Mouse (Mus musculus): ENCODE measurements around the gene Zbed6. TPM values are rescaled to one million over a fixed set of nuclear protein-coding genes. Genes with fewer than 3 reads are reported as not detected.

Gene Zbed6
- total RNA-seq, 1 experiment from 2014 or later, result 22.3 TPM

Other genes starting within 250 kb of the Zbed6 start
- gene Sox13, start 236.5 kb downstream of the Zbed6 start, total RNA-seq (2017), result 0.49 and 3.1 TPM in 2 replicates
- 435 and 557 TPM in 2 replicates for gene Snrpe, start 50.6 kb downstream of the Zbed6 start, total RNA-seq (2017)
- 12.5 and 13.7 TPM in 2 replicates for gene Gm38394, start 433 bp upstream of the Zbed6 start, total RNA-seq (2017)
- gene Lax1, start 29.2 kb upstream of the Zbed6 start, total RNA-seq (2017), result 1.5 and 7.8 TPM in 2 replicates
- 63.4 and 67.2 TPM in 2 replicates for gene Atp2b4, start 140.2 kb upstream of the Zbed6 start, total RNA-seq (2017)
- not detected in 2 replicates for gene Optc, start 247.1 kb upstream of the Zbed6 start, total RNA-seq (2017)